Mouse (Mus musculus) layer of hippocampus, adult 11-12 months (tissue): ENCODE measurements at regions not wholly inside any gene's neighbourhood (a gene's known extent, or its start where the extent isn't known, plus 50 kb on each side); places are given as distances from the start of the nearest gene placed in this dataset.

Source experiments
- DNase-seq: peaks from one replicate; pipeline ENCODE4 v3.0.0; 2022; ENCODE audit warnings: low spot score

GRCm38 (mm10) chr13:6255728-6256496, 292.0 kb upstream of the Pitrm1 start:
- no peak for DNase-seq

GRCm38 (mm10) chr13:6258456-6258855, 289.5 kb upstream of the Pitrm1 start:
- DNase-seq: no peak

GRCm38 (mm10) chr13:6260321-6260865, 287.6 kb upstream of the Pitrm1 start:
- DNase-seq: no peak

GRCm38 (mm10) chr13:6261458-6261857, 286.5 kb upstream of the Pitrm1 start:
- DNase-seq: no peak

GRCm38 (mm10) chr13:6270546-6270945, 277.4 kb upstream of the Pitrm1 start:
- no peak for DNase-seq

GRCm38 (mm10) chr13:6272932-6273331, 275.0 kb upstream of the Pitrm1 start:
- no peak for DNase-seq

GRCm38 (mm10) chr13:6280073-6280472, 267.9 kb upstream of the Pitrm1 start:
- DNase-seq: no peak

GRCm38 (mm10) chr13:6288109-6288508, 259.8 kb upstream of the Pitrm1 start:
- DNase-seq: no peak

- DNase-seq: no peak
Observed at GRCm38 (mm10) chr13:6292098-6292497, 255.9 kb upstream of the Pitrm1 start.

GRCm38 (mm10) chr13:6305718-6306117, 242.2 kb upstream of the Pitrm1 start:
- DNase-seq: no peak

GRCm38 (mm10) chr13:6306616-6306988, 241.3 kb upstream of the Pitrm1 start:
- no peak for DNase-seq

- no peak for DNase-seq
Observed at GRCm38 (mm10) chr13:6306989-6307917, 240.7 kb upstream of the Pitrm1 start.

- DNase-seq: no peak
Observed at GRCm38 (mm10) chr13:6316201-6316600, 231.7 kb upstream of the Pitrm1 start.

- no peak for DNase-seq
Observed at GRCm38 (mm10) chr13:6323948-6324347, 224.0 kb upstream of the Pitrm1 start.

- DNase-seq: no peak
Observed at GRCm38 (mm10) chr13:6330320-6330950, 217.5 kb upstream of the Pitrm1 start.

GRCm38 (mm10) chr13:6340157-6340556, 207.8 kb upstream of the Pitrm1 start:
- no peak for DNase-seq

- peak; percentile 73 for DNase-seq
Observed at GRCm38 (mm10) chr13:6341102-6341737, 206.7 kb upstream of the Pitrm1 start.

- no peak for DNase-seq
Observed at GRCm38 (mm10) chr13:6365169-6365568, 182.8 kb upstream of the Pitrm1 start.

GRCm38 (mm10) chr13:6367661-6368060, 180.3 kb upstream of the Pitrm1 start:
- no peak for DNase-seq

- DNase-seq: no peak
Observed at GRCm38 (mm10) chr13:6374570-6375173, 173.3 kb upstream of the Pitrm1 start.

- DNase-seq: no peak
Observed at GRCm38 (mm10) chr13:6377919-6378318, 170.0 kb upstream of the Pitrm1 start.
